Mouse (Mus musculus) heart, adult 2 months (tissue): ENCODE data around the gene Grik5.

Source experiments
- CTCF ChIP-seq: fragments of 200-600 bp; IDR thresholded peaks from 2 replicates; pipeline ENCODE4 v1.8.1; 2022; ENCODE audit warnings: antibody characterized with exemption, mild to moderate bottlenecking, moderate library complexity
- POLR2A ChIP-seq: fragments of 200-500 bp; IDR thresholded peaks from 2 replicates; pipeline ENCODE4 v1.6.1; 2011; ENCODE audit warnings: mild to moderate bottlenecking, low read depth, low read length, control low read depth; ENCODE audit not compliant: insufficient read depth

GRCm38 (mm10) chr7:25052587-25052986 is 19.6 kb downstream of the Grik5 start:
- TF ChIP-seq CTCF (no peak), POLR2A (no peak)
